Mouse (Mus musculus) midbrain, embryonic 11.5 days (tissue): ENCODE data around the gene Sik3. TPM values are rescaled to one million over a fixed set of nuclear protein-coding genes. Genes with fewer than 3 reads are reported as not detected.

Experiments
- ATAC-seq: fragments of 200-750 bp; cut with Nextera tagmentation; 2 replicates; pipeline ENCODE4 v1.8.0; 2017; ENCODE audit warnings: moderate TSS enrichment, moderate library complexity; ENCODE audit not compliant: low FRiP score
- DNase-seq: peaks from one replicate; pipeline ENCODE4 v3.0.0; 2015; ENCODE audit warnings: low spot score; ENCODE audit errors: missing footprints
- H3K27ac ChIP-seq: fragments of 300-500 bp; sonication (generic); 2 replicates; pipeline ENCODE4 v1.5.1; 2014; ENCODE audit warnings: low read depth, low read length
- H3K27me3 ChIP-seq: fragments of 300-500 bp; sonication (generic); 2 replicates; pipeline ENCODE4 v1.6.1; 2014; ENCODE audit warnings: mild to moderate bottlenecking, low read length, moderate library complexity, mixed read lengths; ENCODE audit not compliant: control insufficient read depth, insufficient read depth
- H3K36me3 ChIP-seq: fragments of 300-500 bp; sonication (generic); 2 replicates; pipeline ENCODE4 v1.6.1; 2014; ENCODE audit warnings: mild to moderate bottlenecking, low read length, moderate library complexity, mixed read lengths; ENCODE audit not compliant: control insufficient read depth, insufficient read depth
- H3K4me1 ChIP-seq: fragments of 300-500 bp; sonication (generic); 2 replicates; pipeline ENCODE4 v1.6.1; 2014; ENCODE audit warnings: low read length; ENCODE audit not compliant: control insufficient read depth, insufficient read depth
- H3K4me2 ChIP-seq: fragments of 300-500 bp; sonication (generic); 2 replicates; pipeline ENCODE4 v1.6.1; 2014; ENCODE audit warnings: mild to moderate bottlenecking, moderate library complexity
- H3K4me3 ChIP-seq: fragments of 300-500 bp; sonication (generic); 2 replicates; pipeline ENCODE4 v1.5.1; 2014; ENCODE audit warnings: low read depth, low read length
- H3K9ac ChIP-seq: fragments of 300-500 bp; sonication (generic); 2 replicates; pipeline ENCODE4 v1.6.1; 2014; ENCODE audit warnings: low read length
- H3K9me3 ChIP-seq: fragments of 300-500 bp; sonication (generic); 2 replicates; pipeline ENCODE4 v1.6.1; 2016; ENCODE audit warnings: low read length; ENCODE audit not compliant: control insufficient read depth
- WGBS: fragments of 180-500 bp; shearing (Covaris S2); extraction: QIAGEN DNeasy Blood & Tissue Kit; methylation state at CpG from one replicate; pipeline ENCODE4 v1.1.7; 2014; 5-methylcytosine and 5-hydroxymethylcytosine counted together
- polyA plus RNA-seq: library from polyadenylated mRNA; unstranded; fragments of >200 nt; fragmentation: Nextera tagmentation; extraction: Ambion mirVana; gene quantifications from 2 replicates; pipeline ENCODE4 v1.2.1, GENCODE M21; 2014

Sik3 gene
- polyA plus RNA-seq, 1 experiment from 2014 or later: 8.9 TPM

- no peak overlapping the region for H3K27ac ChIP-seq
- no peak for DNase-seq
- H3K27me3 ChIP-seq: no peaks in the 10 kb centered on the region
- 83% methylated on average over 6 of the region's 6 CpGs for WGBS
- H3K4me3 ChIP-seq: no peak overlapping the region
- ATAC-seq: no peak
- 0 out of 2 replicates have a peak, but pooled peaks cover 5% of the 10 kb centered on the region for H3K4me1 ChIP-seq
- no peak overlapping the region for H3K4me2 ChIP-seq
- H3K9me3 ChIP-seq: no peaks in the 10 kb centered on the region
- H3K9ac ChIP-seq: no peak overlapping the region
- no peaks in the 10 kb centered on the region for H3K36me3 ChIP-seq
Measured at GRCm38 (mm10) chr9:46144976-46145375, 132.4 kb downstream of the Sik3 start.

GRCm38 (mm10) chr9:46146437-46146836 lies 133.8 kb downstream of the Sik3 start:
- no peak overlapping the region for H3K4me2 ChIP-seq
- no peak overlapping the region for H3K27ac ChIP-seq
- no peak overlapping the region for H3K9ac ChIP-seq
- no peaks in the 10 kb centered on the region for H3K9me3 ChIP-seq
- H3K36me3 ChIP-seq: no peaks in the 10 kb centered on the region
- DNase-seq (no peak), ATAC-seq (no peak)
- 47% methylated on average over 3 of the region's 3 CpGs for WGBS
- no peak overlapping the region for H3K4me3 ChIP-seq
- no peaks in the 10 kb centered on the region for H3K27me3 ChIP-seq
- 0 out of 2 replicates have a peak, but pooled peaks cover 5% of the 10 kb centered on the region for H3K4me1 ChIP-seq

- no peak overlapping the region for H3K9ac ChIP-seq
- H3K4me1 ChIP-seq: peaks cover 5% of the 10 kb centered on the region; the same call in 1 of the 2 replicates
- H3K27me3 ChIP-seq: no peaks in the 10 kb centered on the region
- no peak overlapping the region for H3K4me3 ChIP-seq
- H3K27ac ChIP-seq: no peak overlapping the region
- H3K9me3 ChIP-seq: no peaks in the 10 kb centered on the region
- ATAC-seq (no peak), DNase-seq (no peak)
- WGBS: 91% methylated on average over 4 of the region's 4 CpGs
- H3K4me2 ChIP-seq: no peak overlapping the region
- H3K36me3 ChIP-seq: no peaks in the 10 kb centered on the region
Measured at GRCm38 (mm10) chr9:46148723-46149122, 136.1 kb downstream of the Sik3 start.

- Histone ChIP-seq H3K9me3 (no peaks in the 10 kb centered on the region), H3K4me3 (no peak overlapping the region), H3K27me3 (no peaks in the 10 kb centered on the region), H3K9ac (no peak overlapping the region), H3K4me1 (peaks cover 5% of the 10 kb centered on the region; the same call in 1 of the 2 replicates), H3K4me2 (no peak overlapping the region), H3K27ac (no peak overlapping the region), H3K36me3 (no peaks in the 10 kb centered on the region)
- WGBS: 87% methylated on average over 5 of the region's 5 CpGs
- no peak for ATAC-seq
- DNase-seq: no peak
Measured at GRCm38 (mm10) chr9:46149392-46149791, 136.8 kb downstream of the Sik3 start.

- Histone ChIP-seq H3K4me2 (no peak overlapping the region), H3K27me3 (no peaks in the 10 kb centered on the region), H3K9me3 (no peaks in the 10 kb centered on the region), H3K4me3 (no peak overlapping the region), H3K36me3 (no peaks in the 10 kb centered on the region), H3K27ac (no peak overlapping the region), H3K9ac (no peak overlapping the region), H3K4me1 (peaks cover 5% of the 10 kb centered on the region; the same call in 1 of the 2 replicates)
- WGBS: 84% methylated on average over 7 of the region's 7 CpGs
- DNase-seq (no peak), ATAC-seq (no peak)
Measured at GRCm38 (mm10) chr9:46150116-46150515, 137.5 kb downstream of the Sik3 start.

- H3K27me3 ChIP-seq: no peaks in the 10 kb centered on the region
- peaks cover 5% of the 10 kb centered on the region; the same call in 1 of the 2 replicates for H3K4me1 ChIP-seq
- no peaks in the 10 kb centered on the region for H3K36me3 ChIP-seq
- no peak overlapping the region for H3K4me3 ChIP-seq
- ATAC-seq: no peak
- no peak overlapping the region for H3K27ac ChIP-seq
- H3K9ac ChIP-seq: no peak overlapping the region
- 82% methylated on average over 2 of the region's 2 CpGs for WGBS
- H3K9me3 ChIP-seq: no peaks in the 10 kb centered on the region
- H3K4me2 ChIP-seq: no peak overlapping the region
- no peak for DNase-seq
Measured at GRCm38 (mm10) chr9:46150890-46151703, 138.5 kb downstream of the Sik3 start.

GRCm38 (mm10) chr9:46151704-46152040 lies 139.1 kb downstream of the Sik3 start:
- no peak overlapping the region for H3K4me3 ChIP-seq
- WGBS: 83% methylated on average over 6 of the region's 6 CpGs
- ATAC-seq (no peak), DNase-seq (no peak)
- H3K4me2 ChIP-seq: no peak overlapping the region
- no peak overlapping the region for H3K27ac ChIP-seq
- H3K9me3 ChIP-seq: no peaks in the 10 kb centered on the region
- no peaks in the 10 kb centered on the region for H3K36me3 ChIP-seq
- H3K27me3 ChIP-seq: no peaks in the 10 kb centered on the region
- H3K4me1 ChIP-seq: peaks cover 2% of the 10 kb centered on the region
- H3K9ac ChIP-seq: no peak overlapping the region

GRCm38 (mm10) chr9:46152067-46153015 lies 139.7 kb downstream of the Sik3 start:
- Histone ChIP-seq H3K4me3 (no peak overlapping the region), H3K4me2 (no peak overlapping the region), H3K4me1 (peaks cover 3% of the 10 kb centered on the region), H3K9ac (no peak overlapping the region), H3K27ac (no peak overlapping the region), H3K36me3 (no peaks in the 10 kb centered on the region), H3K27me3 (no peaks in the 10 kb centered on the region), H3K9me3 (no peaks in the 10 kb centered on the region)
- DNase-seq (peak; percentile 81), ATAC-seq (no peak)
- 69% methylated on average over 8 of the region's 8 CpGs for WGBS

- Histone ChIP-seq H3K4me2 (no peak overlapping the region), H3K27me3 (no peaks in the 10 kb centered on the region), H3K4me3 (no peak overlapping the region), H3K36me3 (no peaks in the 10 kb centered on the region), H3K27ac (no peak overlapping the region), H3K9ac (no peak overlapping the region), H3K9me3 (no peaks in the 10 kb centered on the region), H3K4me1 (peaks cover 3% of the 10 kb centered on the region)
- DNase-seq (peak; percentile 6), ATAC-seq (no peak)
- 86% methylated on average over 2 of the region's 2 CpGs for WGBS
Measured at GRCm38 (mm10) chr9:46154469-46154868, 141.8 kb downstream of the Sik3 start.
